Mouse (Mus musculus): ENCODE data around the gene Ugt1a1.

- TF ChIP-seq CTCF (IDR thresholded peaks at IDR 0.05; ENCODE audit: borderline replicate concordance, control insufficient read depth, extremely low read depth, insufficient read depth, low read length, poor library complexity) (no peak), POLR2A (IDR thresholded peaks at IDR 0.05; ENCODE audit: control insufficient read depth, extremely low read depth, insufficient read depth, low read length, poor library complexity) (no peak)
These were observed 56.3 kb downstream of the Ugt1a1 start for GRCm38 (mm10) chr1:88268070-88268469.
